Mouse (Mus musculus): ENCODE measurements around the gene Adam23.

Gene Adam23

GRCm38 (mm10) chr1:63484646-63485045 is 39.0 kb downstream of the Adam23 start:
- DNase-seq = no peak

- DNase-seq = no peak
These were observed 41.0 kb downstream of the Adam23 start for GRCm38 (mm10) chr1:63486646-63487045.

- no peak for DNase-seq
These were observed 45.3 kb downstream of the Adam23 start for GRCm38 (mm10) chr1:63491001-63491400.

- DNase-seq = peak; percentile 68
These were observed 47.6 kb downstream of the Adam23 start for GRCm38 (mm10) chr1:63493325-63493724.

GRCm38 (mm10) chr1:63507386-63507785 is 61.7 kb downstream of the Adam23 start:
- DNase-seq = peak; percentile 71

GRCm38 (mm10) chr1:63508801-63509200 is 63.1 kb downstream of the Adam23 start:
- DNase-seq = peak; percentile 28

GRCm38 (mm10) chr1:63511416-63511815 is 65.7 kb downstream of the Adam23 start:
- DNase-seq = peak; percentile 22

- no peak for DNase-seq
These were observed 72.1 kb downstream of the Adam23 start for GRCm38 (mm10) chr1:63517800-63518199.

- DNase-seq = no peak
These were observed 73.1 kb downstream of the Adam23 start for GRCm38 (mm10) chr1:63518814-63519213.

GRCm38 (mm10) chr1:63529901-63530300 is 84.2 kb downstream of the Adam23 start:
- peak; percentile 75 for DNase-seq

- no peak for DNase-seq
These were observed 88.7 kb downstream of the Adam23 start for GRCm38 (mm10) chr1:63534271-63534827.

- no peak for DNase-seq
These were observed 94.4 kb downstream of the Adam23 start for GRCm38 (mm10) chr1:63539884-63540613.

- no peak for DNase-seq
These were observed 98.4 kb downstream of the Adam23 start for GRCm38 (mm10) chr1:63544122-63544521.

- DNase-seq = no peak
These were observed 107.3 kb downstream of the Adam23 start for GRCm38 (mm10) chr1:63553039-63553438.

GRCm38 (mm10) chr1:63561772-63562520 is 116.3 kb downstream of the Adam23 start:
- no peak for DNase-seq

GRCm38 (mm10) chr1:63563928-63564327 is 118.2 kb downstream of the Adam23 start:
- no peak for DNase-seq

- peak; percentile 27 for DNase-seq
These were observed 120.8 kb downstream of the Adam23 start for GRCm38 (mm10) chr1:63566501-63566900.

- peak; percentile 73 for DNase-seq
These were observed 121.3 kb downstream of the Adam23 start for GRCm38 (mm10) chr1:63567031-63567430.

- DNase-seq = peak; percentile 27
These were observed 126.5 kb downstream of the Adam23 start for GRCm38 (mm10) chr1:63572229-63572628.

- peak; percentile 71 for DNase-seq
These were observed 127.7 kb downstream of the Adam23 start for GRCm38 (mm10) chr1:63573432-63573831.

GRCm38 (mm10) chr1:63573864-63574611 is 128.3 kb downstream of the Adam23 start:
- peak; percentile 48 for DNase-seq

- DNase-seq = peak; percentile 34
These were observed 131.1 kb downstream of the Adam23 start for GRCm38 (mm10) chr1:63576803-63577202.

GRCm38 (mm10) chr1:63579153-63579552 is 133.5 kb downstream of the Adam23 start:
- no peak for DNase-seq
